Mouse (Mus musculus) olfactory bulb, adult 2 months (tissue): Measurements from ENCODE around the gene Has3.

Experiments
- CTCF ChIP-seq: fragments of 200-500 bp; IDR thresholded peaks from 2 replicates; pipeline ENCODE4 v1.5.1; 2012; ENCODE audit warnings: low read depth, mild to moderate bottlenecking, low read length, moderate library complexity; ENCODE audit not compliant: insufficient read depth
- POLR2A ChIP-seq: fragments of 200-500 bp; IDR thresholded peaks from 2 replicates; pipeline ENCODE4 v1.6.1; 2012; ENCODE audit warnings: mild to moderate bottlenecking, low read depth, low read length, moderate library complexity; ENCODE audit not compliant: insufficient read depth

DNA sequence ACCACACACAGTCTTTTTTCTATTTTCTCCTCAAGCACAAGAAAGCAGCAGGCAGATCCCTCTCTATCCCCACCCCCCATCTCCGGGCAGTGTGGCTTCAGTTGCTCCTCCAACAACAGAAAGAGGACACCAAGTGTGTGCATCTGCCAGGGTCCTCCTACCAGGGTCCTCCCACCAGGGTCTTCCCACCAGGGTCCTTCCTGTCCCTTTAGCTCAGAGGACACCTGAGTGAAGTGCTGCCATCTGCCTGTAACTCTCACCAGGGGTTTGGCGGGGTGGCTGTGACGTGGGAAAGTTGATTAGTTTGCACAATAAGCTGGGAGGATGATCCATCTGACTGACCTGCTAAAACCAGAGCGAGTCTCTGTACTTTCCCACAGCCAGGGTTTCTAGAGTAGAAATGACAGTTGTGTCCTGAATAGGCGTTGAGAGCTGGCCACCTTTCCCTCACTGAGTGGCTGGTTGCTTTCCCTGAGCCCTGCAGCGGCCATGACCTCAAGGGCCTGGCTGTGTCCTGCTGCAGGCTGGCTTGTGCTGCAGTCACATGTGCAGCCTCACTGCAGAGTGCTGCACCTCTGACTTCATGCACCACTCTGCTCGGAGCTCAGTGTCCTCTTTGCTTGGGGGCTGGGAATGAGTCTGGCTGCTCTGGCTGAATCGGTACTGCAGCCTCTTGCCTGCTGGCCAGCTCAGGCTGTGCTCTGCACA, 15.4 kb upstream of the Has3 start:
- TF ChIP-seq CTCF (no peak), POLR2A (no peak)
